ENCODE assay signal across 25 mouse cellular contexts in the genomic region with DNA sequence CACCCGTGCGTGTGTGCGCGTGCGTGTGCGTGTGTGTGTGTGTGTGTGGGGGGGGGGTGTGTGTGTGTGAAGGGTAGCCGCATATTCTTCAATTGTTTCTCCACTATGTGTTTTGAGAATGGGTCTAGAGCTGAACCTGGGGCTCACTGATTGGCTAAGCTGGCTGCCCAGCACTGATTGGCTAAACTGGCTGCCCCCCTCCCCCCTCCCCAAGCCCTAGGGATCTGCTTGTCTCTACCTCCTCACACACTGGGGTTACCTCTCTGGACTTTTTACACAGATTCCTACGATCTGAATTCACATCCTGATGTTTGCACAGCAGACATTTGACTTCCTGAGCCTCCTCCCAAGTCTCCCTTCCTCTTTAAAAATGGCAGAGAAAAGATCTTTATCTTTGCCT. TPM values are rescaled to one million over a fixed set of nuclear protein-coding genes. Genes with fewer than 3 reads are reported as not detected.
DNase-seq lines count a peak whose midpoint lies in the region; ATAC-seq and TF ChIP-seq lines count a peak whose summit lies in the region.
"Had no signal": no experiment of that assay in that cellular context is flagged by ENCODE, and none has a peak within 500 bp of the region (broad histone marks: within the 10 kb centered on the region; RNA-seq: fewer than 3 reads in every experiment).

No protein-coding gene starts in this region.

- no peak overlapping the region for H3K27ac ChIP-seq in forebrain, embryonic 13.5 days
- no peak overlapping the region for H3K27ac ChIP-seq in forebrain, embryonic 10.5 days
- peak overlapping the region; percentile 45; the same call in 1 of the 2 replicates for H3K27ac ChIP-seq in kidney, embryonic 15.5 days
- H3K27ac ChIP-seq in heart, adult 2 months = no peak overlapping the region
- H3K27ac ChIP-seq: embryonic facial prominence, embryonic 13.5 days; gastrocnemius, adult 2 months; hindbrain, embryonic 10.5 days; hindbrain, embryonic 13.5 days had no signal

- intact Hi-C loops in heart, adult 2 months (cut with DNase I) = loop anchor here (5.0 to 10.0 kb wide), 2 partner anchors 437 to 1449 kb away; no protein-coding TSS in a partner anchor

- peaks cover 8% of the 10 kb centered on the region for H3K4me1 ChIP-seq in forebrain, embryonic 13.5 days
- no peaks in the 10 kb centered on the region for H3K4me1 ChIP-seq in forebrain, embryonic 10.5 days
- H3K4me1 ChIP-seq in kidney, embryonic 15.5 days = peaks cover 8% of the 10 kb centered on the region
- no peaks in the 10 kb centered on the region; the same call in 1 of the 2 replicates for H3K4me1 ChIP-seq in heart, adult 2 months (ENCODE audit: control insufficient read depth, insufficient read depth, low read length)
- H3K4me1 ChIP-seq: hindbrain, embryonic 10.5 days had no signal

- WGBS in forebrain, embryonic 13.5 days = 91% methylated on average over 8 of the region's 8 CpGs
- WGBS in forebrain, embryonic 10.5 days = 91% methylated on average over 8 of the region's 8 CpGs
- WGBS in kidney, embryonic 15.5 days = 79% methylated on average over 8 of the region's 8 CpGs
- 84% methylated on average over 8 of the region's 8 CpGs for WGBS in heart, adult 2 months

- peak; percentile 27; the same call in 1 of the 2 replicates for ATAC-seq in forebrain, embryonic 13.5 days
- no peak for ATAC-seq in kidney, embryonic 15.5 days (replicated peaks; ENCODE audit: low FRiP score)
- ATAC-seq: CD4-positive, CD25-positive, alpha-beta regulatory T cell, adult 4 months; forebrain, embryonic 14.5 days; forebrain, postnatal 0 days; hindbrain, embryonic 16.5 days; intestine, postnatal 0 days had no signal

- H3K4me2 ChIP-seq in forebrain, embryonic 13.5 days = no peak overlapping the region
- H3K4me2 ChIP-seq in kidney, embryonic 15.5 days = no peak overlapping the region
- H3K4me2 ChIP-seq: embryonic facial prominence, embryonic 13.5 days; heart, embryonic 11.5 days; hindbrain, embryonic 13.5 days had no signal

- H3K36me3 ChIP-seq in forebrain, embryonic 13.5 days (ENCODE audit: poor library complexity, severe bottlenecking) = no peaks in the 10 kb centered on the region
- no peaks in the 10 kb centered on the region for H3K36me3 ChIP-seq in forebrain, embryonic 10.5 days (replicated peaks)
- H3K36me3 ChIP-seq in kidney, embryonic 15.5 days = no peaks in the 10 kb centered on the region
- H3K36me3 ChIP-seq in heart, adult 2 months (ENCODE audit: control insufficient read depth, insufficient read depth, low read length) = no peaks in the 10 kb centered on the region
- H3K36me3 ChIP-seq: embryonic facial prominence, embryonic 13.5 days; hindbrain, embryonic 10.5 days; hindbrain, embryonic 13.5 days had no signal

- H3K9me3 ChIP-seq in forebrain, embryonic 13.5 days (replicated peaks) = no peaks in the 10 kb centered on the region
- no peaks in the 10 kb centered on the region for H3K9me3 ChIP-seq in forebrain, embryonic 10.5 days
- no peaks in the 10 kb centered on the region for H3K9me3 ChIP-seq in kidney, embryonic 15.5 days (replicated peaks)
- H3K9me3 ChIP-seq: embryonic facial prominence, embryonic 13.5 days; hindbrain, embryonic 10.5 days; hindbrain, embryonic 13.5 days had no signal

- H3K4me3 ChIP-seq in forebrain, embryonic 13.5 days = no peak overlapping the region
- H3K4me3 ChIP-seq in forebrain, embryonic 10.5 days = no peak overlapping the region
- no peak overlapping the region for H3K4me3 ChIP-seq in kidney, embryonic 15.5 days (replicated peaks)
- H3K4me3 ChIP-seq in heart, adult 2 months = no peak overlapping the region
- H3K4me3 ChIP-seq: embryonic facial prominence, embryonic 13.5 days; erythroblast, embryonic 14.5 days; gastrocnemius, adult 2 months; hindbrain, embryonic 10.5 days; hindbrain, embryonic 13.5 days had no signal

- TF ChIP-seq CTCF in heart, adult 2 months (IDR thresholded peaks at IDR 0.05) = no peak

- no peak for DNase-seq in forebrain, embryonic 10.5 days (ENCODE audit: extremely low spot score, low spot score)
- no peak for DNase-seq in kidney, adult 8-10 months
- DNase-seq in 416B (ENCODE audit: low read depth) = peak; percentile 37
- DNase-seq in R1 (ENCODE audit: low read depth, low spot score) = peak; percentile 64
- no peak for DNase-seq in heart, adult 2 months
- DNase-seq: adrenal gland, postnatal 10 days; adrenal gland, postnatal 36 days; cerebellum, adult 18-20 months; cerebellum, adult 9-10 months; cerebellum, postnatal 14 days; forebrain, postnatal 0 days; gastrocnemius, adult 2 months; gastrocnemius, postnatal 25 days had no signal

- TF ChIP-seq EP300 in heart, adult 2 months (IDR thresholded peaks at IDR 0.05; ENCODE audit: insufficient read depth, low read depth, low read length) = no peak

- H3K27me3 ChIP-seq in forebrain, embryonic 13.5 days = no peaks in the 10 kb centered on the region
- no peaks in the 10 kb centered on the region for H3K27me3 ChIP-seq in forebrain, embryonic 10.5 days (ENCODE audit: poor library complexity, severe bottlenecking)
- H3K27me3 ChIP-seq in kidney, embryonic 15.5 days = no peaks in the 10 kb centered on the region
- H3K27me3 ChIP-seq in heart, adult 2 months (ENCODE audit: control insufficient read depth, insufficient read depth, low read length) = no peaks in the 10 kb centered on the region
- H3K27me3 ChIP-seq: embryonic facial prominence, embryonic 13.5 days; hindbrain, embryonic 13.5 days had no signal

- TF ChIP-seq POLR2A in heart, adult 2 months (IDR thresholded peaks at IDR 0.05; ENCODE audit: insufficient read depth, low read depth, low read length) = no peak

- no peak overlapping the region for H3K9ac ChIP-seq in forebrain, embryonic 13.5 days
- no peak overlapping the region for H3K9ac ChIP-seq in kidney, embryonic 15.5 days
- no peak overlapping the region for H3K9ac ChIP-seq in heart, adult 2 months (ENCODE audit: low read depth, low read length)
- H3K9ac ChIP-seq: embryonic facial prominence, embryonic 13.5 days; forebrain, postnatal 0 days; hindbrain, embryonic 13.5 days had no signal

- H3K79me2 ChIP-seq in heart, adult 2 months (replicated peaks; ENCODE audit: control insufficient read depth, insufficient read depth, low read length) = no peaks in the 10 kb centered on the region

RNA-seq across cellular contexts. Expression of gene Epsti1, which starts 17.6 kb away (rescaled TPM):
- 0.17 and 0.24 TPM in 2 replicates for polyA plus RNA-seq in forebrain, embryonic 13.5 days (2015; fragmentation: Nextera tagmentation; extraction: Ambion mirVana)
- not detected in 2 replicates for polyA plus RNA-seq in forebrain, embryonic 10.5 days (2016; fragmentation: Nextera tagmentation; extraction: Ambion mirVana)
- polyA plus RNA-seq in kidney, embryonic 15.5 days (2015; fragmentation: Nextera tagmentation; extraction: Ambion mirVana) = 0.90 and 1.5 TPM in 2 replicates
- under 1 TPM; 0.93 to 0.97 TPM for total RNA-seq in heart, adult 2 months (2021)
- 0.47 and 0.86 TPM in 2 replicates for polyA plus RNA-seq in heart, adult 2 months (2012; rRNA removed)
- total RNA-seq: ES-E14 had no signal

RNA-seq across cellular contexts. Expression of gene Dnajc15, which starts 46.7 kb away (rescaled TPM):
- 82.7 and 89.9 TPM in 2 replicates for polyA plus RNA-seq in forebrain, embryonic 13.5 days (2015; fragmentation: Nextera tagmentation; extraction: Ambion mirVana)
- polyA plus RNA-seq in forebrain, embryonic 10.5 days (2016; fragmentation: Nextera tagmentation; extraction: Ambion mirVana) = 119 and 127 TPM in 2 replicates
- 118 and 136 TPM in 2 replicates for polyA plus RNA-seq in kidney, embryonic 15.5 days (2015; fragmentation: Nextera tagmentation; extraction: Ambion mirVana)
- total RNA-seq in heart, adult 2 months (2021) = 100 to 1,000 TPM; 243 to 278 TPM
- 20.8 and 39.1 TPM in 2 replicates for polyA plus RNA-seq in heart, adult 2 months (2012; rRNA removed)

Comparison
In these comparisons a context has a peak if more than half of its experiments do, and no peak if none do; other contexts are left out.
1. DNase-seq: peak in 416B (single experiment) and R1 (single experiment); none in forebrain, embryonic 10.5 days (single experiment), kidney, adult 8-10 months (0 of 2) and heart, adult 2 months (0 of 2).